Mouse (Mus musculus) forebrain, embryonic 10.5 days (tissue): ENCODE results near the gene Immp2l. TPM values are rescaled to one million over a fixed set of nuclear protein-coding genes. Genes with fewer than 3 reads are reported as not detected.

ENCODE experiments used
- DNase-seq: peaks from one replicate; pipeline ENCODE4 v3.0.0-alpha.2; 2017; ENCODE audit warnings: low spot score; ENCODE audit errors: extremely low spot score
- H3K27ac ChIP-seq: fragments of 300-500 bp; sonication (generic); 2 replicates; pipeline ENCODE4 v1.5.1; 2016; ENCODE audit warnings: mild to moderate bottlenecking
- H3K27me3 ChIP-seq: fragments of 300-500 bp; sonication (generic); 2 replicates; pipeline ENCODE4 v1.6.1; 2016; ENCODE audit warnings: mild to moderate bottlenecking; ENCODE audit not compliant: poor library complexity, severe bottlenecking
- H3K36me3 ChIP-seq: fragments of 300-500 bp; sonication (generic); replicated peaks from 2 replicates; pipeline ENCODE4 v1.6.1; 2016; ENCODE audit warnings: mild to moderate bottlenecking, moderate library complexity
- H3K4me1 ChIP-seq: fragments of 300-500 bp; sonication (generic); 2 replicates; pipeline ENCODE4 v1.6.1; 2016
- H3K4me3 ChIP-seq: fragments of 300-500 bp; sonication (generic); 2 replicates; pipeline ENCODE4 v1.5.1; 2016; ENCODE audit warnings: mild to moderate bottlenecking, moderate library complexity
- H3K9me3 ChIP-seq: fragments of 300-500 bp; sonication (generic); 2 replicates; pipeline ENCODE4 v1.6.1; 2016; ENCODE audit warnings: mild to moderate bottlenecking, moderate library complexity
- WGBS: fragments of 180-500 bp; shearing (Covaris S2); methylation state at CpG from one replicate; pipeline ENCODE4 v1.1.7; 2016; 5-methylcytosine and 5-hydroxymethylcytosine counted together
- polyA plus RNA-seq: library from polyadenylated mRNA; unstranded; fragments of >200 nt; fragmentation: Nextera tagmentation; extraction: Ambion mirVana; gene quantifications from 2 replicates; pipeline ENCODE4 v1.2.1, GENCODE M21; 2016

The Immp2l gene
- polyA plus RNA-seq, 1 experiment from 2014 or later, result 8.6 TPM

- H3K9me3 ChIP-seq, result no peaks in the 10 kb centered on the region
- no peak overlapping the region for H3K4me3 ChIP-seq
- no peaks in the 10 kb centered on the region for H3K36me3 ChIP-seq
- DNase-seq, result no peak
- no peaks in the 10 kb centered on the region for H3K27me3 ChIP-seq
- WGBS, result 76% methylated on average over 4 of the region's 4 CpGs
- no peaks in the 10 kb centered on the region for H3K4me1 ChIP-seq
- H3K27ac ChIP-seq, result no peak overlapping the region
Observed at GRCm38 (mm10) chr12:41438446-41438845, 414.6 kb downstream of the Immp2l start.

DNA sequence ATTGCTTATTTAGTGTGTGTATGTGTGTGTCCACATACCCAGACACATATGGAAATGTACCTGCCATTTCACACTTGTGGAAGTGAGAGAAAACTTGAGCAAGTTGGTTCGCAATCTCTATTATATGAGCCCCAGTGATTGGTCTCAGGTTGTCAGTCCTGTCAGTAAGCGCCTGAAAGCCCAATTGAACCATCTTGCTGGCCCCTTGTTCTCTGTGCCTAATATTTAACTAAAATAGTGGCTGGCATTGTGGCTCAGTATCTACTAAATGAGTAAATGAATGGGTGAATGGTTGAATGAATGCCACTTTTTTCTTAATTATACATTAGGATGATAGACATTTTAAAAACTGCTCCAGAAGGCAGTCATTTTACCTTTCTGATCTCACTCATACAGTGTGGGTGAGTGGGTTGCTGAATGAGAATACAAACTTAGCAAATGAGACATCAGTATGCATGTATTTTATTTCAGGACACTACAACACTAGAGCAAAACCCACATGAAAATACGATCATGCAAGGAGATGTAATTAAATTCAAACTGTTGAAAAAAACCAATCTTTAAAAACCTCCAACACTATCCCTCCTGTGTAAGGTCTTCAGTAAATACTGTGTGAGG, 444.6 kb downstream of the Immp2l start:
- WGBS, result 95% methylated on average over 3 of the region's 3 CpGs
- no peaks in the 10 kb centered on the region for H3K36me3 ChIP-seq
- DNase-seq, result no peak
- no peak overlapping the region for H3K4me3 ChIP-seq
- no peaks in the 10 kb centered on the region for H3K9me3 ChIP-seq
- H3K27me3 ChIP-seq, result no peaks in the 10 kb centered on the region
- peaks cover 11% of the 10 kb centered on the region; the same call in 1 of the 2 replicates for H3K4me1 ChIP-seq
- H3K27ac ChIP-seq, result no peak overlapping the region

GRCm38 (mm10) chr12:41469096-41469801, 445.4 kb downstream of the Immp2l start:
- Histone ChIP-seq H3K36me3 (no peaks in the 10 kb centered on the region), H3K9me3 (no peaks in the 10 kb centered on the region), H3K27ac (no peak overlapping the region), H3K4me1 (peaks cover 11% of the 10 kb centered on the region; the same call in 1 of the 2 replicates), H3K27me3 (no peaks in the 10 kb centered on the region), H3K4me3 (no peak overlapping the region)
- no peak for DNase-seq
- WGBS, result 70% methylated on average over 6 of the region's 6 CpGs

DNA sequence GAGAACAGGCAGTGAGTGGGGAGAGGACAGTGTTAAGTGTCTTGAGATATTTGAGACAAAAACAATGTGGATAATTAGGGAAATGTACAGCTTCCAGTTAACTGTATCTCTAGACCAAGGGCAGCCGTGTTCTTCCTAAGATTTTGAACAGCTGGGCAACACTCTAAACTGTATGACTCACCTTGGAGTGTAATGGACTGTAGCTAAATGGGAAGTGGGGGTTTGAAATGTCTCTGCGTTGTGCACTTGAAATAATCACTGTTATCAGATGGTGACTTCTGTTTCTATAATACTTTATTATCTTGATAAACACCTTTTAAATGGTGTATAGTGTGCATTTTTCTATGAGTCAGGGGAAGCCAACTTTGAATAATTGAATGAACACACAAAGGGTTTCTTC, 457.6 kb downstream of the Immp2l start:
- H3K27me3 ChIP-seq, result peaks cover 7% of the 10 kb centered on the region; the same call in 1 of the 2 replicates
- H3K27ac ChIP-seq, result no peak overlapping the region
- H3K9me3 ChIP-seq, result no peaks in the 10 kb centered on the region
- no peak for DNase-seq
- 89% methylated on average over 2 of the region's 2 CpGs for WGBS
- H3K36me3 ChIP-seq, result no peaks in the 10 kb centered on the region
- no peak overlapping the region for H3K4me3 ChIP-seq
- H3K4me1 ChIP-seq, result peaks cover 34% of the 10 kb centered on the region

DNA sequence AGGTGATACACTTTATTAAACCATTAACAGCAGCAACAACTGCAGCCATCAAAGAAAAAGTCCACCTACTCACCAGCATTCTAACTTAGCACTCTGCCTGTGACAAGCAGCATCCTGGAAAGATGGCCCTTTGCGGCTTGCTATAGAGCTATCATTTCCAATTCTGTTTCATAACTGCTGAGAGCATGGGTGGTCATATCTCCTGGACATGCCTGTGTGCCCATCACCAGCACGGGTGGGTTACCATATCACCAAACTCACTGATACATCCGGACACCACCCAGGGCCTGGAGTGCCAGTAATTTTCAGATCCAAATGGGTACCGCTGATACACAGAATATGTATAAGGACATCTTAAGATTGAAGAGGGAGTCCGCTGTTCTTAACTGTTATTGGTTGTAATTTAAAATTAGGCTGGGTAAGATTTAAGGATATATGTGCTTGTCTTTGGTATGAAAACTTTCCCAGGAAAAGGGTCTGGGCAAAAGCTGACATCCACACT, 459.3 kb downstream of the Immp2l start:
- Histone ChIP-seq H3K27ac (no peak overlapping the region; the same call in 1 of the 2 replicates), H3K4me1 (peaks cover 38% of the 10 kb centered on the region), H3K4me3 (no peak overlapping the region), H3K9me3 (no peaks in the 10 kb centered on the region), H3K36me3 (no peaks in the 10 kb centered on the region), H3K27me3 (peaks cover 7% of the 10 kb centered on the region; the same call in 1 of the 2 replicates)
- 93% methylated on average over 5 of the region's 5 CpGs for WGBS
- no peak for DNase-seq

GRCm38 (mm10) chr12:41483593-41484451, 459.9 kb downstream of the Immp2l start:
- H3K9me3 ChIP-seq, result no peaks in the 10 kb centered on the region
- H3K27ac ChIP-seq, result no peak overlapping the region; the same call in 1 of the 2 replicates
- peaks cover 7% of the 10 kb centered on the region; the same call in 1 of the 2 replicates for H3K27me3 ChIP-seq
- peak overlapping the region; percentile 50; the same call in 1 of the 2 replicates for H3K4me3 ChIP-seq
- no peaks in the 10 kb centered on the region for H3K36me3 ChIP-seq
- peaks cover 38% of the 10 kb centered on the region for H3K4me1 ChIP-seq
- peak; percentile 14 for DNase-seq
- 77% methylated on average over 23 of the region's 23 CpGs for WGBS

DNA sequence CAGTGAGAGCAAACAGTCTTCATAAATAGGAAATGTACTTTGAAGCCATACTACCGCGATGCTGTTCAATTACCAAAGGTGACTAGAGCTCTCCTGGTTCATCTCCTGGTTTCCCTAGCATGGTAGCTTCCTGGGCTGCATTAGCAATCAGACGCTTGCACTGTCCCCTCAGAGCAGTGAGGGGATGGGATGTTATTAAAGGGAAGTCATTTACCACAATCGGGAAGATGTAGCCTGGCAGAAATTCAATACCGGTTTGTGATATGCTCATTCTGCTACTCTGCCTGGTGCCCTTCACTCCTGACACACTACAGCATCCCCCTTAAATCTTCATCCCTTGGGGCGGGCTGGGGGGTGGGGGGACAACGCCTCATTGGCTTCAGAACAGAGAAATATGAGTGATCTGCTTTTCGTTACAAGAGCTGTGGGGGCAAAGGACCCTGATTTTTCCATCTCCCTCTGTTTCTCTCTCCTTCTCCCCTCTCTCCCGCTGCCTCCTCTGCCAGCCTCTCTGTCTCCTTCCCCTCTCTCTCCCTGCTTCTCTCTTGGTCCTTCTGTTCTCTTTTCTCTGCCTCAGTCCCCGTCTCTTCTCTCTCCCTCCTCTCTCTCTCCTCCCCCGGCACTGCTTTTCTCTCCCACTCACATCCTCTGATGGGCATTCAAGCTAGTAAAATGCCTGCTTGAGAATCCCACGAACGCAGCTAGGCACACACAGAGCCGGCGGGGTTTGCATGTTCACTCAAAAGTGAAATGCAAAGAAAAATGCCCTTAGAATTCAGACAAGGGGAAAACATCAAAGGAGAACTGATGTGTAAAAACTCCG, 461.0 kb downstream of the Immp2l start:
- H3K27ac ChIP-seq, result peak overlapping the region; percentile 82
- DNase-seq, result peak; percentile 14

GRCm38 (mm10) chr12:41485512-41486215, 461.8 kb downstream of the Immp2l start:
- WGBS, result 29% methylated on average over 12 of the region's 12 CpGs
- Histone ChIP-seq H3K9me3 (no peaks in the 10 kb centered on the region), H3K27ac (peak overlapping the region; percentile 82), H3K4me1 (peaks cover 38% of the 10 kb centered on the region), H3K36me3 (no peaks in the 10 kb centered on the region), H3K4me3 (peak overlapping the region; percentile 50), H3K27me3 (peaks cover 7% of the 10 kb centered on the region; the same call in 1 of the 2 replicates)
- DNase-seq, result peak; percentile 29

More for the DNA sequence above, 461.0 kb downstream of the Immp2l start:
- no peaks in the 10 kb centered on the region for H3K36me3 ChIP-seq
- no peaks in the 10 kb centered on the region for H3K9me3 ChIP-seq
- WGBS, result 42% methylated on average over 16 of the region's 16 CpGs
- H3K4me1 ChIP-seq, result peaks cover 38% of the 10 kb centered on the region
- peak overlapping the region; percentile 50 for H3K4me3 ChIP-seq
- peaks cover 7% of the 10 kb centered on the region; the same call in 1 of the 2 replicates for H3K27me3 ChIP-seq

DNA sequence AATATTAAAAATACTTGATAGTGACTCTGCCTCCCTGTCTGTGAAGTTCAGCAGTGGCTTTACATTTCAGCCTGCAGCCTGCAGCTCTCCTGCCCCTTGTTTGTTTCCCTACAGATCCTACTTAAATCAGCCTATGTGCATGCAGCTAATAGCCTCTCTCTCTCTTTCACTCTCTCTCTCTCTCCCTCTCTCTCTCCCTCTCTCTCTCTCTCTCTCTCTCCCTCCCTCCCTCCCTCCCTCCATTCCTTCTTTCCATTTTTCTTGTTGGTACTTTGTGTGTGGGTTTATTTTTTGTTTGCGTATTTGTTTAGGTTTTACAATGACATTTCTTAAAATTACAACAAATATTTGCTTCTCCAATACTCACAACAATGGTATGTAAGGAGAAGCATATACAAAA, 462.4 kb downstream of the Immp2l start, which contains the start of gene Lrrn3:
Gene Lrrn3, minus strand, starts transcription at position 101 of the 400 bp plus-strand sequence.
- H3K27me3 ChIP-seq, result peaks cover 7% of the 10 kb centered on the region; the same call in 1 of the 2 replicates
- H3K36me3 ChIP-seq, result no peaks in the 10 kb centered on the region
- peak within 1 kb of the TSS; percentile 82 for H3K27ac ChIP-seq
- WGBS, result 100% methylated on average over 1 of the region's 1 CpGs
- DNase-seq, result no peak
- peak within 1 kb of the TSS; percentile 50 for H3K4me3 ChIP-seq
- peaks cover 38% of the 10 kb centered on the region for H3K4me1 ChIP-seq
- H3K9me3 ChIP-seq, result no peaks in the 10 kb centered on the region

GRCm38 (mm10) chr12:41487005-41487404, 463.1 kb downstream of the Immp2l start:
- Histone ChIP-seq H3K36me3 (no peaks in the 10 kb centered on the region), H3K27me3 (peaks cover 7% of the 10 kb centered on the region; the same call in 1 of the 2 replicates), H3K9me3 (no peaks in the 10 kb centered on the region), H3K4me1 (peaks cover 38% of the 10 kb centered on the region), H3K27ac (no peak overlapping the region), H3K4me3 (no peak overlapping the region)
- no peak for DNase-seq
- 29% methylated on average over 5 of the region's 5 CpGs for WGBS

DNA sequence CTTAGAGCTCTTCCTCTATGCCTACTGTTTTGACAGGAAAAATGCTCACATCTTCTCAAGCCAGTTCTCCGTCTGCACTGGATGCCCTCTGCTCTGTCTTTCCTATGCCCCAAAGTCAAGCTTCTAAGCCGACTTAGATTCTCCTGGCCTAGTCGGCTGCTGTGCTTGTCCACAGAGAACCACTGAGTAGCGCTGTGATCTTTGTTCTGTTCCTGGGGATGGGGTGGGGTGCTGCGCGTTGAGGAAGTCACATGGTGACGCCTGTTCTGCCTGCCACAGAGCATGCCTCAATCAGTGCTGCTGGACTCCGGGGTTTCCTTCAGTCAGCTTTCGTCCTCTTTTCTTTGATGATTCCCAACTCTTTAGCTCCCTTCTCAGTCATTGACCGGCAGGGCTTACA, 470.7 kb downstream of the Immp2l start:
- no peak overlapping the region for H3K4me3 ChIP-seq
- H3K36me3 ChIP-seq, result no peaks in the 10 kb centered on the region
- H3K4me1 ChIP-seq, result peaks cover 6% of the 10 kb centered on the region
- no peaks in the 10 kb centered on the region for H3K9me3 ChIP-seq
- H3K27ac ChIP-seq, result no peak overlapping the region
- H3K27me3 ChIP-seq, result no peaks in the 10 kb centered on the region
- DNase-seq, result peak; percentile 17
- WGBS, result 35% methylated on average over 10 of the region's 10 CpGs
